Mouse (Mus musculus): Measurements from ENCODE around the gene Retreg1.

DNA sequence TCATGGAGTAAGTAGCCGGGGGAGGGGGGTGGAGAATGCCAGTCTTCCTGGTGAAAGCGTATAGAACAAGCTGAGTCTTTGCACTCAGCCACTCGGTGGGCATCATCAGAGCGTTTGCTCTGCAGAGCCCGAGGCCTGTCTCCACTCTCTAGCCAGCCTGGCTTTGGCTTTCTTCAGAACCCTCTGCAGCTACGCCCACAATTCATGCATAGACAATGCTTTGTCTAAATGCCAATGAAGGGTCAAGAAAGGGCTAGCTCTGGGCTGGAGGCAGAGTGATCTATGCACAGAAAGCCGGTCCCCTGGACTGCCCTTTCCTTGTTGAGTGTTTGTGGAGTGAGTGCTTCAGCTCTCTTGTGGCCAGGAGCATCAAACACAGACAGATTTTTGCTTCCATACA is 34.8 kb downstream of the Retreg1 start:
- TF ChIP-seq MAX (IDR thresholded peaks at IDR 0.05; ENCODE audit: low read depth) (no peak), E2F4 (IDR thresholded peaks at IDR 0.05; ENCODE audit: insufficient read depth) (no peak), USF1 (IDR thresholded peaks at IDR 0.05; ENCODE audit: low read depth) (no peak), POLR2A (IDR thresholded peaks at IDR 0.05; ENCODE audit: insufficient read length, low read depth) (no peak), TCF12 (IDR thresholded peaks at IDR 0.05; ENCODE audit: insufficient read depth, poor library complexity, severe bottlenecking) (no peak), MYOG (IDR thresholded peaks at IDR 0.05; ENCODE audit: control insufficient read depth in 1 of 3, insufficient read depth in 1 of 3, insufficient read length in 2 of 3, low read depth in 2 of 3) (no peak)

All from myocyte (in vitro differentiated cells).